Mouse (Mus musculus): Measurements from ENCODE around the gene Scaper. TPM values are rescaled to one million over a fixed set of nuclear protein-coding genes. Genes with fewer than 3 reads are reported as not detected.

The Scaper gene
- polyA plus RNA-seq, 1 experiment from 2014 or later = 5.2 TPM

- no peak for ATAC-seq
Measured at GRCm38 (mm10) chr9:55626990-55627389, 310.9 kb downstream of the Scaper start.

DNA sequence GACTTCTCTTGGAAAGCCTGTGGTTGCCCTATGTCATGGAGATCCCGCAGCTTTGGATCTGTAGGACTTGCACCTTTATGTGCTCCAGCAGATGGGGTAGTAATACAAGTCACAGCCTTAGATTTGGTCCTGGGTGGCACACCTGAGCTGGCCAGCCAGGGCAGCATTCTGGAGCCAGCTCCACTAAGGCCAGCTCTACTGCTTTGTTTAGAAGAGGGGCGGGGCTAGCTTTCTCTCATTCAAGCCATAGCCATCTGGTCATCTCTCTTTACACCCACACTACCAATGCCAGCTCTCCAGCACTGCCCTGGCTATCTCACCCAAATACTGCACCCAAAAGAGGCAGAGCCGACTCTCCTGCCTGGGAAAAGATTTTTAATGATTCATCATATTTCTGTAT lies 323.2 kb downstream of the Scaper start:
- Histone ChIP-seq H3K9ac (ENCODE audit: low read depth, low read length) (no peak overlapping the region), H3K4me2 (replicated peaks; ENCODE audit: low read depth) (no peak overlapping the region), H3K4me1 (replicated peaks; ENCODE audit: control insufficient read depth, insufficient read depth, low read length) (no peaks in the 10 kb centered on the region), H3K4me3 (ENCODE audit: low read depth, low read length) (no peak overlapping the region), H3K27me3 (replicated peaks; ENCODE audit: control insufficient read depth, insufficient read depth, low read length) (no peaks in the 10 kb centered on the region), H3K27ac (ENCODE audit: low read depth, low read length) (no peak overlapping the region), H3K36me3 (ENCODE audit: control insufficient read depth, insufficient read depth) (no peaks in the 10 kb centered on the region), H3K9me3 (ENCODE audit: control insufficient read depth) (no peaks in the 10 kb centered on the region)
- 79% methylated on average over 3 of the region's 3 CpGs for WGBS
- ATAC-seq = no peak
- TF ChIP-seq CTCF (IDR thresholded peaks at IDR 0.05; ENCODE audit: low read depth) = 0 out of 2 replicates have a peak, but pooled peaks have one; percentile 9

More at GRCm38 (mm10) chr9:55626990-55627389, 310.9 kb downstream of the Scaper start:
- no peak overlapping the region for H3K9ac ChIP-seq (ENCODE audit: low read depth, low read length)
- no peak for TF ChIP-seq CTCF (IDR thresholded peaks at IDR 0.05; ENCODE audit: low read depth)
- H3K4me2 ChIP-seq (replicated peaks; ENCODE audit: low read depth) = no peak overlapping the region
- WGBS = 77% methylated on average over 5 of the region's 5 CpGs
- H3K9me3 ChIP-seq (ENCODE audit: control insufficient read depth) = no peaks in the 10 kb centered on the region
- no peaks in the 10 kb centered on the region for H3K36me3 ChIP-seq (ENCODE audit: control insufficient read depth, insufficient read depth)
- H3K27me3 ChIP-seq (replicated peaks; ENCODE audit: control insufficient read depth, insufficient read depth, low read length) = no peaks in the 10 kb centered on the region
- no peak overlapping the region for H3K4me3 ChIP-seq (ENCODE audit: low read depth, low read length)
- no peaks in the 10 kb centered on the region for H3K4me1 ChIP-seq (replicated peaks; ENCODE audit: control insufficient read depth, insufficient read depth, low read length)
- no peak overlapping the region for H3K27ac ChIP-seq (ENCODE audit: low read depth, low read length)

- no peaks in the 10 kb centered on the region for H3K4me1 ChIP-seq (replicated peaks; ENCODE audit: control insufficient read depth, insufficient read depth, low read length)
- no peaks in the 10 kb centered on the region for H3K36me3 ChIP-seq (ENCODE audit: control insufficient read depth, insufficient read depth)
- H3K27me3 ChIP-seq (replicated peaks; ENCODE audit: control insufficient read depth, insufficient read depth, low read length) = no peaks in the 10 kb centered on the region
- H3K9ac ChIP-seq (ENCODE audit: low read depth, low read length) = no peak overlapping the region
- no peak for ATAC-seq
- no peak overlapping the region for H3K27ac ChIP-seq (ENCODE audit: low read depth, low read length)
- H3K9me3 ChIP-seq (ENCODE audit: control insufficient read depth) = no peaks in the 10 kb centered on the region
- H3K4me2 ChIP-seq (replicated peaks; ENCODE audit: low read depth) = no peak overlapping the region
- TF ChIP-seq CTCF (IDR thresholded peaks at IDR 0.05; ENCODE audit: low read depth) = no peak
- 57% methylated on average over 4 of the region's 4 CpGs for WGBS
- H3K4me3 ChIP-seq (ENCODE audit: low read depth, low read length) = no peak overlapping the region
Measured at GRCm38 (mm10) chr9:55609751-55610150, 328.2 kb downstream of the Scaper start.

GRCm38 (mm10) chr9:55608701-55609531 lies 329.0 kb downstream of the Scaper start:
- H3K9me3 ChIP-seq (ENCODE audit: control insufficient read depth) = no peaks in the 10 kb centered on the region
- no peak for TF ChIP-seq CTCF (IDR thresholded peaks at IDR 0.05; ENCODE audit: low read depth)
- no peaks in the 10 kb centered on the region for H3K4me1 ChIP-seq (replicated peaks; ENCODE audit: control insufficient read depth, insufficient read depth, low read length)
- no peak overlapping the region for H3K27ac ChIP-seq (ENCODE audit: low read depth, low read length)
- H3K4me2 ChIP-seq (replicated peaks; ENCODE audit: low read depth) = no peak overlapping the region
- H3K36me3 ChIP-seq (ENCODE audit: control insufficient read depth, insufficient read depth) = no peaks in the 10 kb centered on the region
- no peak for ATAC-seq
- 34% methylated on average over 7 of the region's 7 CpGs for WGBS
- no peak overlapping the region for H3K4me3 ChIP-seq (ENCODE audit: low read depth, low read length)
- no peak overlapping the region for H3K9ac ChIP-seq (ENCODE audit: low read depth, low read length)
- no peaks in the 10 kb centered on the region for H3K27me3 ChIP-seq (replicated peaks; ENCODE audit: control insufficient read depth, insufficient read depth, low read length)

- no peak for ATAC-seq
- Histone ChIP-seq H3K4me2 (replicated peaks; ENCODE audit: low read depth) (no peak overlapping the region), H3K9me3 (ENCODE audit: control insufficient read depth) (no peaks in the 10 kb centered on the region), H3K36me3 (ENCODE audit: control insufficient read depth, insufficient read depth) (no peaks in the 10 kb centered on the region), H3K27me3 (replicated peaks; ENCODE audit: control insufficient read depth, insufficient read depth, low read length) (no peaks in the 10 kb centered on the region), H3K4me3 (ENCODE audit: low read depth, low read length) (no peak overlapping the region), H3K27ac (ENCODE audit: low read depth, low read length) (no peak overlapping the region), H3K9ac (ENCODE audit: low read depth, low read length) (no peak overlapping the region), H3K4me1 (replicated peaks; ENCODE audit: control insufficient read depth, insufficient read depth, low read length) (no peaks in the 10 kb centered on the region)
- no peak for TF ChIP-seq CTCF (IDR thresholded peaks at IDR 0.05; ENCODE audit: low read depth)
Measured at GRCm38 (mm10) chr9:55598594-55598993, 339.3 kb downstream of the Scaper start.

GRCm38 (mm10) chr9:55586141-55586540 lies 351.8 kb downstream of the Scaper start:
- TF ChIP-seq CTCF (IDR thresholded peaks at IDR 0.05; ENCODE audit: low read depth) = no peak
- no peaks in the 10 kb centered on the region for H3K36me3 ChIP-seq (ENCODE audit: control insufficient read depth, insufficient read depth)
- no peak overlapping the region for H3K9ac ChIP-seq (ENCODE audit: low read depth, low read length)
- 92% methylated on average over 6 of the region's 6 CpGs for WGBS
- ATAC-seq = no peak
- H3K27ac ChIP-seq (ENCODE audit: low read depth, low read length) = no peak overlapping the region
- no peak overlapping the region for H3K4me2 ChIP-seq (replicated peaks; ENCODE audit: low read depth)
- no peaks in the 10 kb centered on the region for H3K9me3 ChIP-seq (ENCODE audit: control insufficient read depth)
- no peaks in the 10 kb centered on the region for H3K27me3 ChIP-seq (replicated peaks; ENCODE audit: control insufficient read depth, insufficient read depth, low read length)
- H3K4me3 ChIP-seq (ENCODE audit: low read depth, low read length) = no peak overlapping the region
- no peaks in the 10 kb centered on the region for H3K4me1 ChIP-seq (replicated peaks; ENCODE audit: control insufficient read depth, insufficient read depth, low read length)

All from intestine, postnatal 0 days (tissue).